Mouse (Mus musculus) cerebellum, postnatal 14 days (tissue): Measurements from ENCODE around the gene Idh2.
A peak's percentile ranks its signal among the peaks of the same experiment; 100 is the strongest.

Source experiments
- DNase-seq, 2 experiments: peaks; one replicate each; pipeline ENCODE4 v3.0.0; 2021; ENCODE audit warnings: mixed read lengths in 2 of 2

The Idh2 gene

GRCm38 (mm10) chr7:80121083-80121482, 5.9 kb upstream of the Idh2 start:
- no peak for DNase-seq

- DNase-seq, result no peak
Observed at GRCm38 (mm10) chr7:80119198-80119597, 4.0 kb upstream of the Idh2 start.

- DNase-seq, result peak in 1 of 2 experiments; percentile 25
Observed at GRCm38 (mm10) chr7:80116158-80116557, 966 bp upstream of the Idh2 start.

- peak; percentile 56 for DNase-seq
Observed at GRCm38 (mm10) chr7:80114451-80115223, 555 bp downstream of the Idh2 start.

- no peak for DNase-seq
Observed at GRCm38 (mm10) chr7:80113989-80114388, 1.2 kb downstream of the Idh2 start.

GRCm38 (mm10) chr7:80111066-80112045, 3.8 kb downstream of the Idh2 start:
- DNase-seq, result no peak

- no peak for DNase-seq
Observed at GRCm38 (mm10) chr7:80106441-80106840, 8.8 kb downstream of the Idh2 start.

- DNase-seq, result no peak
Observed at GRCm38 (mm10) chr7:80105637-80106390, 9.4 kb downstream of the Idh2 start.

- peak in 1 of 2 experiments; percentile 56 for DNase-seq
Observed at GRCm38 (mm10) chr7:80103335-80103734, 11.9 kb downstream of the Idh2 start.

GRCm38 (mm10) chr7:80098389-80098976, 16.7 kb downstream of the Idh2 start:
- no peak for DNase-seq

GRCm38 (mm10) chr7:80095598-80096309, 19.4 kb downstream of the Idh2 start:
- DNase-seq, result peak in 1 of 2 experiments; percentile 60

GRCm38 (mm10) chr7:80094481-80094880, 20.7 kb downstream of the Idh2 start:
- peak in 1 of 2 experiments; percentile 5 for DNase-seq

- peak; percentile 59 to 60 for DNase-seq
Observed at GRCm38 (mm10) chr7:80092351-80093046, 22.7 kb downstream of the Idh2 start.

- DNase-seq, result peak in 1 of 2 experiments; percentile 13
Observed at GRCm38 (mm10) chr7:80091866-80092210, 23.4 kb downstream of the Idh2 start.

GRCm38 (mm10) chr7:80091004-80091865, 24.0 kb downstream of the Idh2 start:
- DNase-seq, result no peak

GRCm38 (mm10) chr7:80090191-80091003, 24.8 kb downstream of the Idh2 start:
- peak in 1 of 2 experiments; percentile 16 for DNase-seq

- peak in 1 of 2 experiments; percentile 1 for DNase-seq
Observed at GRCm38 (mm10) chr7:80088191-80088590, 27.0 kb downstream of the Idh2 start.

GRCm38 (mm10) chr7:80085970-80086715, 29.0 kb downstream of the Idh2 start:
- DNase-seq, result peak in 1 of 2 experiments; percentile 6
